Mouse (Mus musculus): Measurements from ENCODE around the gene Sort1.

DNA sequence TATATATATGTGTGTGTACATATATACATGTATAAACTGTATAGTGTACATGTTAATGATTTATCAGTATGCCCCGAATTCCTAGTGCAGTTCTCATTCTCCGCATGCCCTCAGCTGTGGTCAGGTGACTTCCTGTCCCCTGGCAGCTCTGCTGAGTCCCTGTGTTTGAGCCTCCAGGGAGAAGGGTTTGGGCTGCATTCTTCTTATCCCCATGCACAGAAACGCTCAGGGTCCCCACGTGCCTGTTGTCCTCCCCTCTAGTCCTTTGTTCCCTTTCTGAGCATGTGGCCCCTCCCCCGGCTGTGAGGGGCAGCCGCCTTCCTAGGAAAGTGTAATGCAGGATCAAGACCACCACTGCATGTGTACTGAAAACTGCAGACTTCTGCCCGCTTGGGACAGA is 77.0 kb downstream of the Sort1 start:
- no peak for TF ChIP-seq CTCF (conservative IDR thresholded peaks at IDR 0.05; ENCODE audit: low read length)
- TF ChIP-seq POU5F1 (IDR thresholded peaks at IDR 0.05; ENCODE audit: borderline replicate concordance, low read length) = no peak
- TF ChIP-seq NANOG (IDR thresholded peaks at IDR 0.05; ENCODE audit: borderline replicate concordance, low read length) = no peak
